Mouse (Mus musculus) CH12.LX (cell line): ENCODE data around the gene Olfr166. TPM values are rescaled to one million over a fixed set of nuclear protein-coding genes. Genes with fewer than 3 reads are reported as not detected.
"Not testable (repeated sequence)": the region's sequence is repeated elsewhere in the genome, so short reads cannot be mapped to it uniquely, and the experiment has no call there.

Experiments
- DNase-seq: peaks from one replicate; pipeline ENCODE4 v3.0.0-alpha.2; 2013; ENCODE audit errors: extremely low read depth
- H3K27ac ChIP-seq: 2 replicates; pipeline ENCODE4 v1.5.1; 2012; ENCODE audit warnings: low read depth, mild to moderate bottlenecking, control low read depth, moderate library complexity; ENCODE audit not compliant: insufficient read depth
- H3K27me3 ChIP-seq: replicated peaks from 2 replicates; pipeline ENCODE3; 2012; ENCODE audit warnings: inconsistent platforms
- H3K36me3 ChIP-seq, 2 experiments: replicated peaks in 1 of 2; 2 replicates each; pipeline versions ENCODE3 to v1.6.1; 2012; ENCODE audit warnings: inconsistent platforms in 1 of 2, low read length in 1 of 2, mild to moderate bottlenecking in 1 of 2, mixed read lengths in 1 of 2, moderate library complexity in 1 of 2; ENCODE audit not compliant: control insufficient read depth in 1 of 2, insufficient read depth in 1 of 2
- H3K4me1 ChIP-seq, 2 experiments: 2 replicates each; pipeline ENCODE4 v1.6.1; 2012; ENCODE audit warnings: inconsistent platforms in 1 of 2, moderate library complexity in 1 of 2; ENCODE audit not compliant: insufficient read depth in 2 of 2, control insufficient read depth in 1 of 2
- H3K4me2 ChIP-seq: 2 replicates; pipeline ENCODE4 v1.6.1; 2012; ENCODE audit warnings: low read depth, mild to moderate bottlenecking, control low read depth; ENCODE audit not compliant: poor library complexity, insufficient read depth, severe bottlenecking
- H3K4me3 ChIP-seq, 3 experiments: fragments of 150-350 bp in 1 of 3; sonication (generic) in 1 of 3; replicated peaks in 1 of 3; 2 replicates each; pipeline versions ENCODE3 to v1.5.1; 2011 to 2012; ENCODE audit warnings: low read depth in 2 of 3, low read length in 2 of 3, mild to moderate bottlenecking in 2 of 3, moderate library complexity in 2 of 3, control low read depth in 1 of 3, improper control_type of control experiment in 1 of 3, inconsistent platforms in 1 of 3, mixed read lengths in 1 of 3; ENCODE audit not compliant: poor library complexity in 1 of 3
- H3K79me2 ChIP-seq: replicated peaks from 2 replicates; pipeline ENCODE4 v1.6.1; 2012; ENCODE audit warnings: mild to moderate bottlenecking, moderate library complexity; ENCODE audit not compliant: control insufficient read depth, poor library complexity, insufficient read depth, severe bottlenecking; ENCODE audit errors: extremely low read depth
- H3K9ac ChIP-seq: 2 replicates; pipeline ENCODE4 v1.6.1; 2012; ENCODE audit warnings: low read depth, mild to moderate bottlenecking, control low read depth, moderate library complexity; ENCODE audit not compliant: insufficient read depth
- H3K9me3 ChIP-seq: replicated peaks from 2 replicates; pipeline ENCODE3; 2012; ENCODE audit warnings: low read length, inconsistent platforms, mixed read lengths
- BHLHE40 ChIP-seq: IDR thresholded peaks from 2 replicates; pipeline ENCODE4 v1.6.1; 2011; ENCODE audit warnings: mild to moderate bottlenecking, low read depth, low read length, improper control_type of control experiment
- CHD2 ChIP-seq: IDR thresholded peaks from 2 replicates; pipeline ENCODE4 v1.6.1; 2011; ENCODE audit warnings: low read length, improper control_type of control experiment
- CTCF ChIP-seq, 2 experiments: IDR thresholded peaks in 1 of 2; conservative IDR thresholded peaks in 1 of 2; 2 replicates each; pipeline ENCODE4 v1.5.1; 2011 to 2012; ENCODE audit warnings: low read depth in 2 of 2, low read length in 2 of 2, improper control_type of control experiment in 1 of 2, inconsistent platforms in 1 of 2, mild to moderate bottlenecking in 1 of 2, moderate library complexity in 1 of 2
- ELF1 ChIP-seq: IDR thresholded peaks from 2 replicates; pipeline ENCODE4 v1.6.1; 2014; ENCODE audit warnings: low read depth, mild to moderate bottlenecking, inconsistent platforms, low read length, improper control_type of control experiment
- ETS1 ChIP-seq: conservative IDR thresholded peaks from 2 replicates; pipeline ENCODE4 v1.6.1; 2012; ENCODE audit warnings: low read depth, mild to moderate bottlenecking, inconsistent platforms, low read length, improper control_type of control experiment, moderate library complexity
- IRF4 ChIP-seq: IDR thresholded peaks from 2 replicates; pipeline ENCODE4 v1.6.1; 2014; ENCODE audit warnings: low read depth, mild to moderate bottlenecking, inconsistent platforms, low read length, improper control_type of control experiment
- JUN ChIP-seq: IDR thresholded peaks from 2 replicates; pipeline ENCODE4 v1.6.1; 2011; ENCODE audit warnings: low read depth, mild to moderate bottlenecking, low read length, improper control_type of control experiment, moderate library complexity; ENCODE audit not compliant: insufficient read depth
- JUND ChIP-seq: conservative IDR thresholded peaks from 2 replicates; pipeline ENCODE4 v1.6.1; 2011; ENCODE audit warnings: low read depth, low read length, improper control_type of control experiment
- MXI1 ChIP-seq: IDR thresholded peaks from 2 replicates; pipeline ENCODE4 v1.6.1; 2011; ENCODE audit warnings: mild to moderate bottlenecking, low read depth, low read length, improper control_type of control experiment
- NELFE ChIP-seq: IDR thresholded peaks from 2 replicates; pipeline ENCODE4 v1.6.1; 2011; ENCODE audit warnings: low read depth, low read length, improper control_type of control experiment
- POLR2A ChIP-seq: IDR thresholded peaks from 2 replicates; pipeline ENCODE4 v1.6.1; 2011; ENCODE audit warnings: low read depth, mild to moderate bottlenecking, improper control_type of control experiment, low read length
- SIN3A ChIP-seq: IDR thresholded peaks from 2 replicates; pipeline ENCODE4 v1.6.1; 2012; ENCODE audit warnings: low read length, improper control_type of control experiment, inconsistent platforms
- USF1 ChIP-seq: IDR thresholded peaks from 2 replicates; pipeline ENCODE4 v1.6.1; 2014; ENCODE audit warnings: low read depth, mild to moderate bottlenecking, inconsistent platforms, low read length, improper control_type of control experiment
- dilution Hi-C: fragments of 300-500 bp; cut with MboI; formaldehyde crosslinking; loops from 2 replicates; pipeline ENCODE4 v1.14.3; 2020; ENCODE audit warnings: low sequenced_read_pairs; ENCODE audit not compliant: extremely low pct_unique_long_range_greater_than_20kb, extremely low pct_ligation_motif_present
- in situ Hi-C: fragments of 300-500 bp; cut with MboI; formaldehyde crosslinking; loops from 3 replicates; pipeline ENCODE4 v1.14.3; 2019; ENCODE audit warnings: low sequenced_read_pairs, low pct_ligation_motif_present, low pct_unique_long_range_greater_than_20kb, mixed read lengths
- polyA plus RNA-seq: library from polyadenylated mRNA; unstranded; fragments of >175 nt; gene quantifications from 2 replicates; pipeline ENCODE4 v1.2.1, GENCODE M21; 2012; ENCODE audit warnings: low read depth; ENCODE audit not compliant: insufficient read length
- total RNA-seq, 2 experiments: library from RNA; depleted of rRNA; stranded (reverse); fragments of 300-350 nt in 1 of 2; fragments of >200 nt in 1 of 2; gene quantifications; 2 replicates each; pipeline ENCODE4 v1.2.3; 2012 to 2014

The Olfr166 gene
- total RNA-seq (2012; rRNA removed) (0.08 TPM in 2 replicates), total RNA-seq (2014; rRNA removed) (0.07 TPM in 2 replicates), polyA plus RNA-seq (0.06 TPM in 1 of 2 replicates, not detected in the other)

- dilution Hi-C loops, result no loop called here
These were observed at the start of gene Olfr166 for GRCm38 (mm10) chr16:19483394-19483793. Gene Olfr166, plus strand, starts transcription at chr16:19483694.

GRCm38 (mm10) chr16:19458741-19459140 is 24.8 kb upstream of the Olfr166 start:
- H3K36me3 ChIP-seq, dilution Hi-C loops, H3K4me3 ChIP-seq, H3K27me3 ChIP-seq, H3K9me3 ChIP-seq, H3K79me2 ChIP-seq, H3K27ac ChIP-seq, H3K9ac ChIP-seq, in situ Hi-C loops, H3K4me1 ChIP-seq, DNase-seq, H3K4me2 ChIP-seq: not testable (repeated sequence)

More at GRCm38 (mm10) chr16:19483394-19483793, at the start of gene Olfr166:
- H3K36me3 ChIP-seq, result no peaks in the 10 kb centered on the region
- in situ Hi-C loops, result no loop called here
- no peaks in the 10 kb centered on the region for H3K4me1 ChIP-seq
- DNase-seq, result no peak
- TF ChIP-seq JUN (no peak), ELF1 (no peak), JUND (no peak), CHD2 (no peak), SIN3A (no peak), USF1 (no peak), POLR2A (no peak), BHLHE40 (no peak)
- no peak within 1 kb of the TSS for H3K27ac ChIP-seq
- H3K9me3 ChIP-seq, result no peaks in the 10 kb centered on the region
- no peaks in the 10 kb centered on the region for H3K79me2 ChIP-seq
- H3K4me2 ChIP-seq, result 0 out of 2 replicates have a peak within 1 kb of the TSS, but pooled peaks have one; percentile 36
- no peak within 1 kb of the TSS for H3K4me3 ChIP-seq
- no peak within 1 kb of the TSS for H3K9ac ChIP-seq
- no peaks in the 10 kb centered on the region for H3K27me3 ChIP-seq

- no peaks in the 10 kb centered on the region for H3K27me3 ChIP-seq
- H3K36me3 ChIP-seq, result no peaks in the 10 kb centered on the region
- in situ Hi-C loops, result no loop called here
- peaks cover 0 to 3% of the 10 kb centered on the region in 2 experiments; a peak in 1 of 4 replicates for H3K4me1 ChIP-seq
- H3K79me2 ChIP-seq, result no peaks in the 10 kb centered on the region
- no peak overlapping the region for H3K4me3 ChIP-seq
- no peak for TF ChIP-seq MXI1
- TF ChIP-seq ELF1, result no peak
- TF ChIP-seq ETS1, result no peak
- TF ChIP-seq IRF4, result no peak
- TF ChIP-seq NELFE, result no peak
- TF ChIP-seq CTCF (conservative IDR thresholded peaks at IDR 0.05 in 1 of 2, IDR thresholded peaks at IDR 0.05 in 1 of 2; ENCODE audit: low read depth in 2 of 2, low read length in 2 of 2), result no peak
- dilution Hi-C loops, result no loop called here
- H3K9me3 ChIP-seq, result no peaks in the 10 kb centered on the region
- no peak for DNase-seq
- H3K9ac ChIP-seq, result no peak overlapping the region
- H3K27ac ChIP-seq, result no peak overlapping the region
- no peak overlapping the region for H3K4me2 ChIP-seq
These were observed 19.1 kb upstream of the Olfr166 start for GRCm38 (mm10) chr16:19464365-19464764.
